Mouse (Mus musculus): ENCODE measurements around the gene Sipa1l1. TPM values are rescaled to one million over a fixed set of nuclear protein-coding genes. Genes with fewer than 3 reads are reported as not detected.

The Sipa1l1 gene
- polyA plus RNA-seq, 1 experiment from 2014 or later = 11.2 TPM

- ATAC-seq = no peak
- H3K4me1 ChIP-seq (ENCODE audit: control insufficient read depth, insufficient read depth, low read length) = no peaks in the 10 kb centered on the region
- no peaks in the 10 kb centered on the region for H3K9me3 ChIP-seq (replicated peaks; ENCODE audit: control insufficient read depth, low read length, poor library complexity, severe bottlenecking)
- H3K27me3 ChIP-seq (ENCODE audit: control insufficient read depth, insufficient read depth, low read depth, low read length) = no peaks in the 10 kb centered on the region
- WGBS = 87% methylated on average over 2 of the region's 2 CpGs
- no peaks in the 10 kb centered on the region; the same call in 1 of the 2 replicates for H3K36me3 ChIP-seq (ENCODE audit: control insufficient read depth, insufficient read depth, low read length)
- H3K27ac ChIP-seq (ENCODE audit: low read length) = no peak overlapping the region
- no peak overlapping the region for H3K9ac ChIP-seq (ENCODE audit: low read depth, low read length)
- H3K4me3 ChIP-seq (ENCODE audit: low read depth, low read length) = no peak overlapping the region
- H3K4me2 ChIP-seq (ENCODE audit: low read length) = no peak overlapping the region
Measured at GRCm38 (mm10) chr12:82356476-82356875, 187.4 kb downstream of the Sipa1l1 start.

- no peaks in the 10 kb centered on the region for H3K4me1 ChIP-seq (ENCODE audit: control insufficient read depth, insufficient read depth, low read length)
- no peak overlapping the region for H3K4me2 ChIP-seq (ENCODE audit: low read length)
- 92% methylated on average over 5 of the region's 5 CpGs for WGBS
Measured at GRCm38 (mm10) chr12:82357431-82357830, 188.3 kb downstream of the Sipa1l1 start.

GRCm38 (mm10) chr12:82362796-82363195 lies 193.7 kb downstream of the Sipa1l1 start:
- Histone ChIP-seq H3K4me3 (ENCODE audit: low read depth, low read length) (no peak overlapping the region), H3K9ac (ENCODE audit: low read depth, low read length) (no peak overlapping the region), H3K36me3 (ENCODE audit: control insufficient read depth, insufficient read depth, low read length) (no peaks in the 10 kb centered on the region; the same call in 1 of the 2 replicates), H3K4me1 (ENCODE audit: control insufficient read depth, insufficient read depth, low read length) (peaks cover 4% of the 10 kb centered on the region; the same call in 1 of the 2 replicates), H3K27ac (ENCODE audit: low read length) (no peak overlapping the region), H3K27me3 (ENCODE audit: control insufficient read depth, insufficient read depth, low read depth, low read length) (no peaks in the 10 kb centered on the region), H3K9me3 (replicated peaks; ENCODE audit: control insufficient read depth, low read length, poor library complexity, severe bottlenecking) (no peaks in the 10 kb centered on the region), H3K4me2 (ENCODE audit: low read length) (no peak overlapping the region)
- ATAC-seq = no peak
- 95% methylated on average over 9 of the region's 9 CpGs for WGBS

More at GRCm38 (mm10) chr12:82357431-82357830, 188.3 kb downstream of the Sipa1l1 start:
- no peak for ATAC-seq
- Histone ChIP-seq H3K4me3 (ENCODE audit: low read depth, low read length) (no peak overlapping the region), H3K9ac (ENCODE audit: low read depth, low read length) (no peak overlapping the region), H3K27ac (ENCODE audit: low read length) (no peak overlapping the region), H3K27me3 (ENCODE audit: control insufficient read depth, insufficient read depth, low read depth, low read length) (no peaks in the 10 kb centered on the region), H3K9me3 (replicated peaks; ENCODE audit: control insufficient read depth, low read length, poor library complexity, severe bottlenecking) (no peaks in the 10 kb centered on the region), H3K36me3 (ENCODE audit: control insufficient read depth, insufficient read depth, low read length) (no peaks in the 10 kb centered on the region; the same call in 1 of the 2 replicates)

- Histone ChIP-seq H3K4me1 (ENCODE audit: control insufficient read depth, insufficient read depth, low read length) (peaks cover 4% of the 10 kb centered on the region; the same call in 1 of the 2 replicates), H3K36me3 (ENCODE audit: control insufficient read depth, insufficient read depth, low read length) (no peaks in the 10 kb centered on the region), H3K4me3 (ENCODE audit: low read depth, low read length) (no peak overlapping the region), H3K4me2 (ENCODE audit: low read length) (no peak overlapping the region), H3K27ac (ENCODE audit: low read length) (no peak overlapping the region), H3K9me3 (replicated peaks; ENCODE audit: control insufficient read depth, low read length, poor library complexity, severe bottlenecking) (no peaks in the 10 kb centered on the region), H3K27me3 (ENCODE audit: control insufficient read depth, insufficient read depth, low read depth, low read length) (no peaks in the 10 kb centered on the region), H3K9ac (ENCODE audit: low read depth, low read length) (no peak overlapping the region)
- ATAC-seq = no peak
- 73% methylated on average over 7 of the region's 7 CpGs for WGBS
Measured at GRCm38 (mm10) chr12:82364186-82364585, 195.1 kb downstream of the Sipa1l1 start.

- Histone ChIP-seq H3K9ac (ENCODE audit: low read depth, low read length) (no peak overlapping the region), H3K27me3 (ENCODE audit: control insufficient read depth, insufficient read depth, low read depth, low read length) (no peaks in the 10 kb centered on the region), H3K4me1 (ENCODE audit: control insufficient read depth, insufficient read depth, low read length) (peaks cover 7% of the 10 kb centered on the region; the same call in 1 of the 2 replicates), H3K4me3 (ENCODE audit: low read depth, low read length) (no peak overlapping the region), H3K4me2 (ENCODE audit: low read length) (no peak overlapping the region), H3K27ac (ENCODE audit: low read length) (no peak overlapping the region), H3K9me3 (replicated peaks; ENCODE audit: control insufficient read depth, low read length, poor library complexity, severe bottlenecking) (no peaks in the 10 kb centered on the region), H3K36me3 (ENCODE audit: control insufficient read depth, insufficient read depth, low read length) (no peaks in the 10 kb centered on the region)
- ATAC-seq = no peak
- WGBS = 62% methylated on average over 5 of the region's 5 CpGs
Measured at GRCm38 (mm10) chr12:82365276-82365875, 196.3 kb downstream of the Sipa1l1 start.

GRCm38 (mm10) chr12:82366754-82367153 lies 197.6 kb downstream of the Sipa1l1 start:
- Histone ChIP-seq H3K9ac (ENCODE audit: low read depth, low read length) (no peak overlapping the region), H3K27me3 (ENCODE audit: control insufficient read depth, insufficient read depth, low read depth, low read length) (no peaks in the 10 kb centered on the region), H3K27ac (ENCODE audit: low read length) (no peak overlapping the region), H3K4me1 (ENCODE audit: control insufficient read depth, insufficient read depth, low read length) (peaks cover 7% of the 10 kb centered on the region; the same call in 1 of the 2 replicates), H3K9me3 (replicated peaks; ENCODE audit: control insufficient read depth, low read length, poor library complexity, severe bottlenecking) (no peaks in the 10 kb centered on the region), H3K4me2 (ENCODE audit: low read length) (no peak overlapping the region), H3K4me3 (ENCODE audit: low read depth, low read length) (no peak overlapping the region), H3K36me3 (ENCODE audit: control insufficient read depth, insufficient read depth, low read length) (no peaks in the 10 kb centered on the region)
- WGBS = 94% methylated on average over 6 of the region's 6 CpGs
- no peak for ATAC-seq

GRCm38 (mm10) chr12:82367345-82367744 lies 198.2 kb downstream of the Sipa1l1 start:
- no peak overlapping the region for H3K4me2 ChIP-seq (ENCODE audit: low read length)
- no peak overlapping the region for H3K4me3 ChIP-seq (ENCODE audit: low read depth, low read length)
- H3K36me3 ChIP-seq (ENCODE audit: control insufficient read depth, insufficient read depth, low read length) = no peaks in the 10 kb centered on the region
- H3K27ac ChIP-seq (ENCODE audit: low read length) = no peak overlapping the region
- no peaks in the 10 kb centered on the region for H3K9me3 ChIP-seq (replicated peaks; ENCODE audit: control insufficient read depth, low read length, poor library complexity, severe bottlenecking)
- peaks cover 7% of the 10 kb centered on the region; the same call in 1 of the 2 replicates for H3K4me1 ChIP-seq (ENCODE audit: control insufficient read depth, insufficient read depth, low read length)
- WGBS = 94% methylated on average over 2 of the region's 2 CpGs
- H3K9ac ChIP-seq (ENCODE audit: low read depth, low read length) = no peak overlapping the region
- no peaks in the 10 kb centered on the region for H3K27me3 ChIP-seq (ENCODE audit: control insufficient read depth, insufficient read depth, low read depth, low read length)
- no peak for ATAC-seq

GRCm38 (mm10) chr12:82367986-82368385 lies 198.9 kb downstream of the Sipa1l1 start:
- no peak for ATAC-seq
- no peak overlapping the region for H3K27ac ChIP-seq (ENCODE audit: low read length)
- 94% methylated on average over 3 of the region's 3 CpGs for WGBS
- no peaks in the 10 kb centered on the region for H3K36me3 ChIP-seq (ENCODE audit: control insufficient read depth, insufficient read depth, low read length)
- no peak overlapping the region for H3K4me3 ChIP-seq (ENCODE audit: low read depth, low read length)
- peaks cover 7% of the 10 kb centered on the region; the same call in 1 of the 2 replicates for H3K4me1 ChIP-seq (ENCODE audit: control insufficient read depth, insufficient read depth, low read length)
- no peaks in the 10 kb centered on the region for H3K9me3 ChIP-seq (replicated peaks; ENCODE audit: control insufficient read depth, low read length, poor library complexity, severe bottlenecking)
- no peak overlapping the region for H3K4me2 ChIP-seq (ENCODE audit: low read length)
- H3K27me3 ChIP-seq (ENCODE audit: control insufficient read depth, insufficient read depth, low read depth, low read length) = no peaks in the 10 kb centered on the region
- H3K9ac ChIP-seq (ENCODE audit: low read depth, low read length) = no peak overlapping the region

- no peaks in the 10 kb centered on the region for H3K36me3 ChIP-seq (ENCODE audit: control insufficient read depth, insufficient read depth, low read length)
- H3K4me3 ChIP-seq (ENCODE audit: low read depth, low read length) = no peak overlapping the region
- no peaks in the 10 kb centered on the region for H3K9me3 ChIP-seq (replicated peaks; ENCODE audit: control insufficient read depth, low read length, poor library complexity, severe bottlenecking)
- no peak for ATAC-seq
- H3K27me3 ChIP-seq (ENCODE audit: control insufficient read depth, insufficient read depth, low read depth, low read length) = no peaks in the 10 kb centered on the region
- no peak overlapping the region for H3K27ac ChIP-seq (ENCODE audit: low read length)
- no peak overlapping the region for H3K9ac ChIP-seq (ENCODE audit: low read depth, low read length)
- WGBS = 32% methylated on average over 5 of the region's 5 CpGs
- peaks cover 9% of the 10 kb centered on the region; the same call in 1 of the 2 replicates for H3K4me1 ChIP-seq (ENCODE audit: control insufficient read depth, insufficient read depth, low read length)
- H3K4me2 ChIP-seq (ENCODE audit: low read length) = no peak overlapping the region
Measured at GRCm38 (mm10) chr12:82369402-82370160, 200.5 kb downstream of the Sipa1l1 start.

Data from midbrain, embryonic 16.5 days (tissue).